Mouse (Mus musculus): ENCODE data around the gene Rin1. TPM values are rescaled to one million over a fixed set of nuclear protein-coding genes. Genes with fewer than 3 reads are reported as not detected.
"Not testable (repeated sequence)": the region's sequence is repeated elsewhere in the genome, so short reads cannot be mapped to it uniquely, and the experiment has no call there.

The Rin1 gene
- 0.30 and 0.65 TPM in 2 replicates for total RNA-seq (2015)
- 0.15 and 0.98 TPM in 2 replicates for total RNA-seq (2017)

DNA sequence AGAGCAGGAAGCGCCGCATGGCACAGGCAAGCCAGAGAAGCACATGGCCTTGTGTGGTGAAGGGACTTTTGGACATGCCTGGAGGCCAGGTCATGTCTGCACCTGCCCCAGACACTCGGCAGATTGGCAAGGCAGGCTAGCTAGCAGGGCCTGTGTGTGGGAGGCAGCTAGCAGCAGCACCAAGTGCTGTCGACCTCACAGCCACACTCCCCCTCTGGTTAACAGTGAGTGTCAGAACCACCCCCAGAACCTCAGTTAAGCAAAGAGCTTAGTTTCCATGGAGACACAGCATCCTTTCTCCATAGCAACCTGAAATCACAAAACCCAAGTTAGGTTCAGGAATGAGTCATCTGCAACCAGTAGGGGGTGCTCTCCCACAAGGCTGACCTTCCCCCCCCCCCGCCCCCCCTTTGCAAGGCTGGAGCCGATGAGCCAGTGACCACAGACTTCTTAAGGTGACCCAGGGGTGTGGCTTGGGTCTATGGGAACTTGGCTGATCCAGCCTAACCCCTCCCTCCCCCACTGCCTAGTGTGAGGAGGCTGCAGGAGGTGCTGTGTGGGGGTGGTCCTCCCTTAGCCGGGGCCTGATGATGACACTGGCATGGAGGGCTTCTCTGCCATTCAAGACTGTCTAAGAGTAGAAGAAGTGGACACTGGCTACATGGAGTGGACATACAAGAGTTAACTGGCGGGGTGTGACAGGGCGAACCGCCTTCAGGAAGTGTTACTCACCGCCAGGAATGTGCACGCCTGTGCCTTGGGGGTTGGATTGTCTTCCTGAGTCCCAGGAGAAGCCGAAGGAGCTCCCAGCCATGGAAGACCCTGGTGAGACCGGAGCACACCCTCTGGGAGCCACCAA lies at the start of gene Rin1:
Gene Rin1, plus strand, starts transcription at position 435 of the 859 bp plus-strand sequence.
- no peak for ATAC-seq (ENCODE audit: poor library complexity, severe bottlenecking)

DNA sequence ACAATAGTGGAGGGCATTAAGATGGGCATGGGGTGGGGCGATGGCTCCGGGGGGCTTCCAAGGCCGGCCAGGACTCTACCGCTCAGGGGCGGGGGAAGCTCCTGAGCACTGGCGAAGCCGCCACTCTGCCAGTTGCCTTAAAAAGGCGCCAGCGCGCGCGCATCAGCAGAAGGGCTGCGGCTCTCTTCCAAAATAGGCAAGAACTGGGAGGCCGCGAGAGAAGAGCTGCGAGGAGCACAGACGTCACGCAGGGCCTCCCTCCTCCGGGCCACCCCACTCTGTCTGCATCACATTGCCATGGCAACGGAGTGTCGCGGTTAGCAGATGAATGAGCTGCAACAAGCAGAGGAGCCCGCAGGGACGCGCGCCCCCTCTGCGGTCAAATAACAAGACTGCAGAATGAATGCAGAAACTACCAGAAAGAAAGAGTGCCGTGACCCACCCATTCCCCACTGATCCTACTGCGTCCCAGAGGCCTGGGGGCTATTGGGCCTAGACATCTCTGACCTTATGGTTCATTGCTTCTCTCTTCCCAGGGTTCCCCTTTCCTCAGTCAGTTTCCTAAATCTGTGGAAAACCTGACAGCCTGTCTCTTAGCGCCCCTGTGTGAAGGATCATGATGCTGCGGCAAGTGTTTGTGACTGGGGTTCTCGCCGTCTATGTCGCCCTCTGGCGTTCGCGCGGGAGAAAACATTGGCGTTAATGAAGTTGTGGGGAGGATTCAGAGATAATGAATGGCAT lies 48.4 kb upstream of the Rin1 start:
- ATAC-seq (ENCODE audit: poor library complexity, severe bottlenecking) = peak; percentile 60; the same call in 1 of the 2 replicates

DNA sequence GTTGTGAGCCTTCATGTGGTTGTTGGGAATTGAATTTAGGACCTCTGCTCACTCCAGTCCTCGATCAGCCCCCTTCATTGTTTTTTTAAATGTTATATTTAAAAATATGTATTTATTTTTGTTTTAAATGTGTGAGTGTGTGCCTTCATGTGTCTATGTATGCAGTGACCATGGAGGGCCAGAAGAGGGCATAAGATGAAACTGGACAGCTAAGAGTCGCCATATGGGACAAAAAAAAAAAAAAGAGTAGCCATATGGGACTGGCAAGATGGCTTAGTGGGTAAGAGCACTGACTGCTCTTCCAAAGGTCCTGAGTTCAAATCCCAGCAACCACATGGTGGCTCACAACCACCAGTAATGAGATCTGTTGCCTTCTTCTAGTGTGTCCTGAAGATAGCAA lies 46.6 kb upstream of the Rin1 start:
- not testable (repeated sequence) for ATAC-seq (ENCODE audit: poor library complexity, severe bottlenecking)

DNA sequence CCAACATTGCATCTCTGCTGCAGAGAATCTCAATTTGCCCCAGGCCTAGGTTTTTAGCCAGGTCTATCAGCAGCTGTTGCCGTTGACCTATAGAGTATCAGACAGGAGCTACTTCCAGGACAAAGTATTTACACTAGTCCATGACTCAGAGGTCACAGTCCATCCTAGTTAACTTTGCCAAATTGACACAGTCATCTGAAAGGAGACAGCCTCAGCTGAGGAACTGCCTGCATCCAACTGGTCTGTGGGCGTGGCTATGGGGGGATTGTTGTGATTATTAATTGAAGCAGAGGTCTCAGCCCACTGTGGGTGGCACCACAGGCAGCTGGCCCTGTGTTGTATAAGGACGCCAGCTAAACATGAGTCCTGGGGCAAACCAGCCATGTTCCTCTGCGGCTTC lies 45.4 kb upstream of the Rin1 start:
- no peak for ATAC-seq (ENCODE audit: poor library complexity, severe bottlenecking)

DNA sequence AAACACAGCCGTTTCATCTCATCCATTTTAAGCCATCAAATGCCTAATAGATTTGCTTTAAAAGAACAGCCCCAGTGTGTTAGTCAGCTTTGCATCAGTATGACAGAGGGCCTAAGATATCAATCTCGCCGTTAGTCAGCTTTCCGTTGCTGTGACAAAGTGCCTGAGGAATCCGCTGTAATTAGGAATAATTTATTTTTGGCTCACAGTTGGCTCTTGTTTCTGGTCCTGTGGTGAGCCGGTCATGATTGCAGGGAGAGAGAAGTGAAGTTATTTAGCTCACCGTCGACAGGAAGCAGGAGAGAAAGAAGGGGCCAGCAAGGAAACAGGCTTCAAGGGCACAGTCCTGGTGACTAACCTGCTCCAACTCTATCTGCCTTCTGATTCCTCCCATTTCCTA lies 37.1 kb upstream of the Rin1 start:
- ATAC-seq (ENCODE audit: poor library complexity, severe bottlenecking) = no peak

DNA sequence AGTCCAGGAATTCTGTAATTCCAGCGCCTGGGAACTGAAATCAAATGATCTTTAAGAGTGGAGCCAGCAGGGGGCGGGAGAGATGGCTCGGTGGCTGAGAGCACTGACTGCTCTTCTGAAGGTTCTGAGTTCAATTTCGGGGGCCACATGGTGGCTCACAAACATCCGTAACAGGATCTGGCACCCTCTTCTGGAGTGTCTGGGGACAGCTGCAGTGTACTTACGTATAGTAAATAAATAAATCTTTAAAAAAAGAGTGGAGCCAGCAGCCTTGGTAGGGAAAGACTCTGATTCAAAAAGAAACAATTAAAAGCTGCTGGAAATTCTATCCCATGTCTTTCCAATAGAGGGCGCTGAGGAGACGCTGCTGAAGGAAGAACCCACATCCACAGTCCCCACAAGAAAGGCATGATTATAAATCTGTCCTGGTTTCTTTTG lies 35.3 kb upstream of the Rin1 start:
- no peak for ATAC-seq (ENCODE audit: poor library complexity, severe bottlenecking)

DNA sequence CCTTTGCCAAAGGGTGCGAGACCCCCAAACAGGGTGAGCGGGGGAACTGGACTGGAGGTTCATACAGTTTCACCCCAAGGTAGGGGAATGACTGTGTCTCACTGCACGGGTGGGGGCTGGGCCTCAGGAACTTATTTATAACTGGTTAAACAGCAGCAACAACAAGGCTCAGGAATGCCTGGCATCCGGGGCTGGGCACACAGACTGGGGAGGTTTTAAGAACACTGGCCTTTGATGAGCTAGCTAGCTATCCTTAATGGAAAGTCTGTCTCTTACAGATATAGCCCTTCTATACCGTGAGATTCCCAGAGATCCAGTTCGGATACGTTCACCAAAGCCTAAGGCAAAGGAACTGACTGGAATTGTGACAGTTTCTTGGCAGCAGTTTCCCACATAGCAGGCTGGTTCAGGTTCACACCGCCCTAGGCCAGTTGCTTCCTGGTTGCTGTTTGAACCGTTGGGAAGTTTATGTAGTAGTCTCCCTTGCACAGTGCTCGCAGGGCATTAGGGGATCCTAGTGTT lies 34.0 kb upstream of the Rin1 start:
- no peak for ATAC-seq (ENCODE audit: poor library complexity, severe bottlenecking)

DNA sequence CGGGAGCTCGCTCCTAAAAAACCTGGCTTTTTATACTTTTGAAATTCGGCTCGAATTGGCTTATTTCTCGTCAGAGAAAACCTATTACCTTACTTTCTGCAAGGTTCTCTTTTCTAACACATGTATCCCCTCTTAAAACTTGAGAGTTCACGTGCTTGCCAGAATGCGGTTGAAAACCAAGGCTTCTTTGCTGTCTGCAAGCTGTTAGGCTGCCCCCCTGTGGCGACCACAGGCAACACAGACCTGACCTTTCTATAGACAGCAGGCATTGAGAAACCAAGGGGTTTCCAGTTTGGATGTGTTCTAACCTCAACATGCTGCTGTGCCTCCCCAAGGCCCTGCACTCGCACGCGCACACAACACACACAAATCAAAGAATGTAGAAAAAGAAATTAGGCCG lies 33.5 kb upstream of the Rin1 start:
- ATAC-seq (ENCODE audit: poor library complexity, severe bottlenecking) = peak; percentile 85

DNA sequence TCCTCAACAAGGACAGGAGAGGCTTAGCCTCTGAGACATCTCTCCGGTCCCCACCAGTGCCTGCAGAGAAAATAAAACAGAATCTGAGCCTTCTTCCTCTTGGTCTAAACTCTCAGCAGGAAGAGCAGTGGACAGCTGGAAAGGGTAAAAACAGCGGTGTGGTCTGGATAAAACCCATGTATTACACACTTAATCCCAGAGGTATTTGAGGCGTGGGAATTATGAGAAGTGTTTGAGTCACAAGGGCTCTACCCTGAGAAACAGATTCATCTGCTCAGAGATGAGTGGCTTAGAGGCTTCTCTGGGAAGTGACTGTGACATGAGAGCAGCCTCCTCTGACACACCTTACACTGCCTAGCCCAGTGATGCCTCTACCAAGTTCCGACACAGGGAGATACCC lies 32.7 kb upstream of the Rin1 start:
- no peak for ATAC-seq (ENCODE audit: poor library complexity, severe bottlenecking)

DNA sequence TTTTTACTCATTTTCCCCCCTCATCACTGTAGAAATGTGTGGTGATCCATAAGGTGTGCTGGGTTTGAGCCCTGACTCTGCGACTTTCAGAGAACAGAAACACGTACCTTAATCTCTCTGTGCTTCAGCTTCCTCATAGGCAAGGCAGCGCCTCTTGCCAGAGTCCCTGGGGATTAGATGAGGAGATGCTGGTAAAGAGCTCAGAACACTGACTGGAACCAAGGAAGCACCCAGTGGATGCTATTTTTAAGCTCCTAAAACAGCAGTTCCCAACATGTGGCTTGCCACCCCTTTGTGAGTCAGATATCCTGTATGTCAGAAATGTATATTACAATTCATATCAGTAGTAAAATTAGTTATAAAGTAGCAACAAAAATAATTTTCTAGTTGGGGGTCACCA lies 32.1 kb upstream of the Rin1 start:
- no peak for ATAC-seq (ENCODE audit: poor library complexity, severe bottlenecking)

DNA sequence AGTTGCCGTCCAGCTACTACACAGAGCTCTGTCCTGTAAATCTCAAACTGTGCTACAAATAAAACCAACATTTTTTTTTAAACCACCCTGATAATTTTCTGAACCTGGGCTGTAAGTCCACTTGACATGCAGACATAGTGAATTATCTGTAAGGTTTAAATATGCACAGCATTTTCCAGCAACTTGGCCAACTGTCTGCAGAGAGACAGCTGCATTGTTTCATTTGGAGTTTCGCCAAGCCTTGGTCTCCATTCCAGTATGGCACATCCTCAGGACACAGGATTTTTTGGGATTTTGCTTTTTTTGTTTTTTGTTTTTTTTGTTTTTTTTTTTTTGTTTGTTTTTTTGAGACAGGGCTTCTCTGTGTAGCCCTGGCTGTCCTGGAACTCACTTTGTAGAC lies 28.9 kb upstream of the Rin1 start:
- no peak for ATAC-seq (ENCODE audit: poor library complexity, severe bottlenecking)

DNA sequence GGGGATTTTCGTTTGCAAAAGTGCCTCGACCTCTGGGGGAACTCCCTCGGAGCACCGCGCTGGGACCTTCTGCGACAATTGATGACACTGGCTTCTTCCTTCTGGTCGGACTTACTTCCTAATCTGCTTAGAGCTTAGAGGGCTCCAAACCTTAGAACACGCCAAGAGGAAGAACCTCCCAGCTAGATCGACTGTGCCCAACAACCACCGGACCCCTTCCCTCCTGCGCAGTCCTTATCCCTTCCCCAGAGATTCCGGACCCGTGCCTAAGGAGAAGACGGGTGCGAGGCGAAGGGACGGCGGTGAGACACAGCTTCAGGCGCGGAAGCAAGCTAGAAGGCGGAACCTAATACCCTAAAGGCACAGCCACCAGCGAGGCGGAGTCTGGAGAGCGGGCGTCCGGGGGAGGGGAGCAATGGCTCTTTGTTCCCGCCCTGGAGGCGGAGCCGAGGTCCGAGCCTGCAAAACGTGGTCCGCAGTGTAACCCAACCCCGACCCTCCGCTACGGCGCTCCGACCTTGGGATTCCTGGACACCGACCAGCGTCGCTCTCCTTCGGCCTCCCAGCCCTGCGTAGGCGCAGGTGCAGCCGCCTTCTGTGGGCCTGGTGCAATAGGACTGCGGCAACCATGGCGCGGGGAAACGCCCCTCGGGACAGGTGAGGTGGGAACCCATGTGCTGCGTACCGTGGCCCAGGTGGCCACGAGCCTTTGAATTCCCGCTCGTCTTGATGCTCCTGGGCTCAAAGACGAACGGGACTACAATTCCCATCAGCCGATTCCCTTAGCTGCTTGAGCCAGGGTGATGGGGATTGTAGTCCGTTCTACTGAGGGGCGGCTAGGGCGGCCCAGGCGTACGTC lies 26.4 kb upstream of the Rin1 start, which contains the start of gene Slc29a2:
Gene Slc29a2, plus strand, starts transcription at position 240 of the 859 bp plus-strand sequence.
- peak; percentile 98 for ATAC-seq (ENCODE audit: poor library complexity, severe bottlenecking)

DNA sequence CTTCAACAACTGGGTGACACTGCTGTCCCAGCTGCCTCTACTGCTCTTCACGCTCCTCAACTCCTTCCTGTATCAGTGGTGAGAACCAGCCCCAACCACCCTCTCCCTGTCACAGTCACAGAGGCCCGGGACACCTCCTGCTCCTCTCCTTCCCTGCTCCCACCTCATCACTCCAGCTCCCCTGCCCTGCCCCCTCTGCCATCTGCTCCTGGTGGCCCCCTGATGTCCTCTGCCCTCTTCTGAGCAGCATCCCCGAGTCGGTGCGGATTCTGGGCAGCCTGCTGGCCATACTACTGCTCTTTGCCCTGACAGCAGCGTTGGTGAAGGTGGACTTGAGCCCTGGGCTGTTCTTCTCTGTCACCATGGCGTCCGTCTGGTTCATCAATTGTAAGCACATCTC lies 24.2 kb upstream of the Rin1 start:
- ATAC-seq (ENCODE audit: poor library complexity, severe bottlenecking) = no peak

DNA sequence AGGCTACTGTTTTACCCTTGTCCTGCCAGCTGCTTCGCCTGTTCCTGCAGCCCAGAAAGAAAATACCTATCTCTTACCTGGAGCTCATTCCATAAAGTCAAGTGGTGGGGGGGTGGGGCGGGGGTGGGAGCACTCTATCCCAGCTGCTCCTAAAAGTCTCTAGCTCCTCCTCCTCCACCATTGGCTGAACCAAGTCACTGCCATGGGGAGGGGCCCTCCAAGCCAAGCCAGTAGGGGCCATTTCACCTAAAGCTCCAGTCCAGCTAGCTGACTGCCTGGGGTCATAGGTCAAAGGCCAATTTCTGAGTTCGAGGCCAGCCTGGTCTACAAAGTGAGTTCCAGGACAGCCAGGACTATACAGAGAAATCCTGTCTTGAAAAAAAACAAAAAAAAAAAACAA lies 17.6 kb upstream of the Rin1 start:
- ATAC-seq (ENCODE audit: poor library complexity, severe bottlenecking) = no peak

DNA sequence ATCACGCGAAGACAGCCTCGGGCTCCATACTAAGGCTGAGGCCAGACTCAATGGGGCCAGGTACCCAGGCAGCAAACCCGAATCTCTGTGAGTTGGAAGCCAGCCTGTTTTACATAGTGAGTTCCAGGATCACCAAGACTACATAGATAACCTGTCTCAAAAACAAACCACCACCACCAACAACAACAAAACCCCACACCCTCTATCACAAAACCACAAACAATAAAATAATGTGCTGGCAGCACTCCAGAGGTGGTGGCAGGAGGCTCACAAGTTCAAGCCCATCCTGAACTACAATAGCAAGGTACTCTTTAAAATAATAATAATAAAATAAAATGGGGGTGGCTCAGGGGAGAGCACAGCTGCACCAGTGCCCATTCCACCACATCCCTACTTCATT lies 13.7 kb upstream of the Rin1 start:
- no peak for ATAC-seq (ENCODE audit: poor library complexity, severe bottlenecking)

DNA sequence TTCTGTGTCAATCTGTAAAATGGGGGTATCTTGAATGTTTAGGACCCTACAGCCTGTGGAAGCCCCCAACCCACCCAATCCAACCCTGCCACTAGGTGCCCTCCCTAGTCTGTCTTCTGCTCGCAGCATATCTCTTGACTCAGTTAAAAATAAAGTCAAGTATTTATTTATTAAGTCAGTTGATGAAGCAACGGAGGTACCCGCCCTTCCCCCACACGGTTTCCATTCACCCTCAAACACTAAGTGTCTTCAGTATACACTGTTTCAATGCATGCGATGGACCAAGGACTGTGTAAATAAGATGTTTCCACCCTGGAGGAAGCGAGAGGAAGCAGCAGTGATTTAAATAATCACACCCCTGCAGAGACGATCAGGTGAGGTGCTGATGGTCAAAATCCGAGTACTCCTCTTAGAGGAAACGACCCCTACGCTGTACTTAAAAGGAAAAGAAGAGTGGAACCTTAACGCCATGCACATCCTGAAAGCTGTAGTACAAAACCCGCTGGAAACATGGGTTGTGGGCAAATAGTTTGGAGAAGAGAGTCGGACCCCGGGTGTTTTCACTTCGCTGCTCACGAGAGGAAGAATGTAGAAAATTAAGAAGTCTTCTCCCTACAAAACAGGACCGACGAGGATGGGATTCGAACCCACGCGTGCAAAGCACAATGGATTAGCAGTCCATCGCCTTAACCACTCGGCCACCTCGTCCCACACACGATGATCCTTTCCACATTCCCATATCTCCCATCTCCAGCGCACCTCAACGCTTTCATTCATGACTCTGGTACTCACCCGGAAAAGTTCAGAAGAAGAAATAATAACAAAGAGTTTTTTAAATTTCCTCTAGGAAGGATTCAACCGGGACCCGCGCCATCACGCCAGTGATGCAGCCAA lies 12.4 kb upstream of the Rin1 start:
- no peak for ATAC-seq (ENCODE audit: poor library complexity, severe bottlenecking)

DNA sequence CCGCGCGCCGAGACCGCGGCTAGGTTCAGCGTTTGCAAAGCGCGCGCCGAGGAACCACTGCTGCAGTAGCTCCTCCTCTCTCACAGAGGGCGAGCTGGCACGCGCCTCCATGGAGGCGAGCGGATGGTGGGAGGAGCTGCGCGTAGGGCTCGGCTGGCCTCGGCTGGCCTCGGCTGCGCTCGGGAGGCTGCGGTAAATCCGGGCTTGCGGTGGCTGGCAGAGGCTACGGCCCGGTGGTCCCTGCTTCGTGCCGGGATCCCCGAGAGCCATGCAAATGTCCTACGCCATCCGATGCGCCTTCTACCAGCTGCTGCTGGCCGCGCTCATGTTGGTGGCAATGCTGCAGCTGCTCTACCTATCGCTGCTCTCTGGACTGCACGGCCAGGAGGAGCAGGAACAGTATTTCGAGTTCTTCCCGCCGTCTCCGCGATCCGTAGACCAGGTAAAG lies 11.5 kb upstream of the Rin1 start, which contains the start of the genes B4gat1 and AC124502.3:
Gene B4gat1, plus strand, starts transcription at position 118 of the 448 bp plus-strand sequence.
Gene AC124502.3, plus strand, starts transcription at position 183 of the 448 bp plus-strand sequence.
- ATAC-seq (ENCODE audit: poor library complexity, severe bottlenecking) = peak; percentile 91

DNA sequence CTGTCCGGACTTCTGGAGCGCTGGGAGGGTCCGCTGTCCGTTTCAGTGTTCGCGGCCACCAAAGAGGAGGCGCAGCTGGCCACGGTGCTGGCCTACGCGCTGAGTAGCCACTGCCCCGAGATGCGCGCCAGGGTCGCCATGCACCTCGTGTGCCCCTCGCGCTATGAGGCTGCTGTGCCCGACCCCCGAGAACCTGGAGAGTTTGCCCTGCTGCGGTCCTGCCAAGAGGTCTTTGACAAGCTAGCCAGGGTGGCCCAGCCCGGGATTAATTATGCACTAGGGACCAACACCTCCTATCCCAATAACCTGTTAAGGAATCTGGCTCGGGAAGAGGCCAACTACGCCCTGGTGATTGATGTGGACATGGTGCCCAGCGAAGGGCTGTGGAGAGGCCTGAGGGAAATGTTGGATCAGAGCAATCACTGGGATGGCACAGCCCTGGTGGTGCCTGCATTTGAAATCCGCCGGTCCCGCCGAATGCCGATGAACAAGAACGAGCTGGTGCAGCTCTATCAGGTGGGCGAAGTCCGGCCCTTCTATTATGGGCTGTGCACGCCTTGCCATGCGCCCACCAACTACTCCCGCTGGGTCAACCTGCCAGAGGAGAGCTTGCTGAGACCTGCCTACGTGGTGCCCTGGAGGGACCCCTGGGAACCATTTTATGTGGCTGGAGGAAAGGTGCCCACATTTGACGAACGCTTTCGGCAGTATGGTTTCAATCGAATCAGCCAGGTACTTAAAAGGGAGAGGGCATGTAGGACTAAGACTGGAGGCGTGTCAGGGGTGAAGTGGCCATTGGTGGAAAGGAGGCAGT lies 10.8 kb upstream of the Rin1 start:
- ATAC-seq (ENCODE audit: poor library complexity, severe bottlenecking) = no peak

Data from megakaryocyte, adult 5-6 weeks (primary cell).